Mouse (Mus musculus): ENCODE data around the gene Uimc1. TPM values are rescaled to one million over a fixed set of nuclear protein-coding genes. Genes with fewer than 3 reads are reported as not detected.
A peak's percentile ranks its signal among the peaks of the same experiment; 100 is the strongest.

Uimc1 gene
- polyA plus RNA-seq, 1 experiment, result 7.2 TPM

DNA sequence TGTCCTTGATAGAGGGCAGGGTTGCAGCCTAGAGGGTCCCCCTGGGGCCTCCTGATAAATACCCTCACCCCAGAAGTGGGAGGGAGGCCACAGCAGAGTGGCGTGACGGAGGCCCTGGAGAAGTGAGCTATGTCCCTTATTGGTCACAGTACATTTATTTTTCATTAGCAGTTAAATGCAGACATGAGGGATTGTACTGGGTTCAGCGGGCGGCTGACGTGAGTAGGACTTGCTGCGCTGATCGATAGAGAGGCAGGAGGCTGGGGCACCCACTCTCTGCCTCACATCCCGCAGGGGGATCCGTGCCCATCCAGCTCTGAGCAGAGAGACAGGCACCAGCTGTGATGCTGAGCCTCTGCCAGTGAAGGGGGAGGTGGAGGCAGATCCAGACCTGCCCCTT, 112.7 kb downstream of the Uimc1 start:
- Histone ChIP-seq H3K4me3 (replicated peaks; ENCODE audit: extremely low read depth, low read depth, low read length) (no peak overlapping the region), H3K4me1 (ENCODE audit: control insufficient read depth, insufficient read depth, low read length) (peaks cover 3% of the 10 kb centered on the region; the same call in 1 of the 2 replicates)
- TF ChIP-seq CTCF (IDR thresholded peaks at IDR 0.05; ENCODE audit: insufficient read depth, low read length), result no peak
- no peak for TF ChIP-seq POLR2A (IDR thresholded peaks at IDR 0.05; ENCODE audit: borderline replicate concordance, extremely low read depth, low read depth, low read length)
- 80% methylated on average over 9 of the region's 9 CpGs for WGBS
- DNase-seq, result no peak

DNA sequence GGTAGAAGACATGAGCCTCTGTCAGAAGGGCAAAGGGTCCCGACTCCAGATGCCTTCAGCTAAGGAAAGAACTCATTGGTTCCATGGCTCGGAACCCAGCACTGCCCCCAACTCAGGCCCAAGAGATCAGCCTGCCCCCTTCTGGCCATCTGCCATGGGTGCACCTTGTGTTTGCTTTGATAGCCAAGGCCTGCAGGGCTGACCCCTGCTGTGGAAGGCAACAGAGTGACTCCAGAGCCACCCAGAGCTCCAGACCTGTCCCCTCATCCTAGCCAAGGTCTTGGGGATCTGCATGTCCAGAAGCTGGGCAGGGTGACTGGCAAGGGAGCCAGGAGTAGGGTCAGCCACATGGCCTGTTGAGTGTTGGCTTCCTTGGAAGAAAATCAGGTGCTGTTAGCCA, 116.5 kb downstream of the Uimc1 start:
- Histone ChIP-seq H3K4me3 (replicated peaks; ENCODE audit: extremely low read depth, low read depth, low read length) (no peak overlapping the region), H3K4me1 (ENCODE audit: control insufficient read depth, insufficient read depth, low read length) (peaks cover 3% of the 10 kb centered on the region; the same call in 1 of the 2 replicates)
- TF ChIP-seq CTCF (IDR thresholded peaks at IDR 0.05; ENCODE audit: insufficient read depth, low read length), result 0 out of 2 replicates have a peak, but pooled peaks have one; percentile 13
- no peak for TF ChIP-seq POLR2A (IDR thresholded peaks at IDR 0.05; ENCODE audit: borderline replicate concordance, extremely low read depth, low read depth, low read length)
- WGBS, result 74% methylated on average over 2 of the region's 2 CpGs
- DNase-seq, result no peak

GRCm38 (mm10) chr13:54983001-54983400, 117.1 kb downstream of the Uimc1 start:
- DNase-seq, result no peak
- peaks cover 3% of the 10 kb centered on the region; the same call in 1 of the 2 replicates for H3K4me1 ChIP-seq (ENCODE audit: control insufficient read depth, insufficient read depth, low read length)
- 52% methylated on average over 8 of the region's 8 CpGs for WGBS
- no peak overlapping the region for H3K4me3 ChIP-seq (replicated peaks; ENCODE audit: extremely low read depth, low read depth, low read length)
- TF ChIP-seq CTCF (IDR thresholded peaks at IDR 0.05; ENCODE audit: insufficient read depth, low read length) (no peak), POLR2A (IDR thresholded peaks at IDR 0.05; ENCODE audit: borderline replicate concordance, extremely low read depth, low read depth, low read length) (no peak)

DNA sequence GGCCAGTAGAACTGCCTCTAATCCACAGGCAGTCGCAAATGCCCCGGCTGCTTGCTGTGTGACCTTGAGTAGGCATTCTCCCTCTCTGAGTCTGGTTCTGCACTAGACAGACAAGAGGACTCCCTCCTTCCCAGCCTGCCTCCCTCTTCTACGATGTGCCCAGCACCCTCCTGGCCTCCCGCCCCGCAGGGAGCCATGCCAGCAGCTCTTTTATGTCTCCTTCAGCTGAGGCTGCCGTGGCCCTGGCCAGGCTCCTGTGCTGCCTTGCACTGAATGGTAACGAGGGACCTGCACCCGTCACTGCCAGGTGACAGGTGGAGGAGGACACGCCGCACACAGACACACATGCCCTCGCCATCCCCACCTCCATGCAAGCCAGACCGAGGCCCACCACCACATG, 119.1 kb downstream of the Uimc1 start:
- Histone ChIP-seq H3K4me3 (replicated peaks; ENCODE audit: extremely low read depth, low read depth, low read length) (no peak overlapping the region), H3K4me1 (ENCODE audit: control insufficient read depth, insufficient read depth, low read length) (no peaks in the 10 kb centered on the region)
- TF ChIP-seq POLR2A (IDR thresholded peaks at IDR 0.05; ENCODE audit: borderline replicate concordance, extremely low read depth, low read depth, low read length), result no peak
- no peak for TF ChIP-seq CTCF (IDR thresholded peaks at IDR 0.05; ENCODE audit: insufficient read depth, low read length)
- no peak for DNase-seq
- 83% methylated on average over 12 of the region's 12 CpGs for WGBS

GRCm38 (mm10) chr13:54978804-54979203, 121.3 kb downstream of the Uimc1 start:
- WGBS, result 51% methylated on average over 8 of the region's 8 CpGs

More at GRCm38 (mm10) chr13:54978804-54979203, 121.3 kb downstream of the Uimc1 start:
- Histone ChIP-seq H3K4me1 (ENCODE audit: control insufficient read depth, insufficient read depth, low read length) (no peaks in the 10 kb centered on the region), H3K4me3 (replicated peaks; ENCODE audit: extremely low read depth, low read depth, low read length) (no peak overlapping the region)
- no peak for DNase-seq
- TF ChIP-seq CTCF (IDR thresholded peaks at IDR 0.05; ENCODE audit: insufficient read depth, low read length) (no peak), POLR2A (IDR thresholded peaks at IDR 0.05; ENCODE audit: borderline replicate concordance, extremely low read depth, low read depth, low read length) (no peak)

Other genes starting within 250 kb of the Uimc1 start
- 2.9 and 3.7 TPM in 2 replicates for gene Unc5a, start 150.9 kb downstream of the Uimc1 start, polyA plus RNA-seq (2012; rRNA removed)
- 3.4 and 5.2 TPM in 2 replicates for gene Hk3, start 78.9 kb downstream of the Uimc1 start, polyA plus RNA-seq (2012; rRNA removed)
- 18.4 and 20.9 TPM in 2 replicates for gene Zfp346, start 5.0 kb upstream of the Uimc1 start, polyA plus RNA-seq (2012; rRNA removed)
- gene Gm17617, start 33.2 kb upstream of the Uimc1 start, polyA plus RNA-seq (2012; rRNA removed), result not detected in 2 replicates
- 63.3 TPM in 2 replicates for gene Fgfr4, start 52.3 kb upstream of the Uimc1 start, polyA plus RNA-seq (2012; rRNA removed)
- 16.7 and 21.6 TPM in 2 replicates for gene Nsd1, start 109.5 kb upstream of the Uimc1 start, polyA plus RNA-seq (2012; rRNA removed)
- gene Prelid1, start 220.2 kb upstream of the Uimc1 start, polyA plus RNA-seq (2012; rRNA removed), result 216 and 247 TPM in 2 replicates
- 60.4 and 69.2 TPM in 2 replicates for gene Rab24, start 221.6 kb upstream of the Uimc1 start, polyA plus RNA-seq (2012; rRNA removed)
- 1.5 and 2.7 TPM in 2 replicates for gene Mxd3, start 229.5 kb upstream of the Uimc1 start, polyA plus RNA-seq (2012; rRNA removed)

Data from lung, adult 2 months (tissue).